Mouse (Mus musculus): ENCODE measurements around the gene Aes. TPM values are rescaled to one million over a fixed set of nuclear protein-coding genes. Genes with fewer than 3 reads are reported as not detected.

Aes gene
- total RNA-seq, 2 experiments from 2014 or later = 178 to 225 TPM

GRCm38 (mm10) chr10:81565257-81566228 is 6.3 kb downstream of the Aes start:
- ATAC-seq (replicated peaks; ENCODE audit: poor library complexity) = no peak

GRCm38 (mm10) chr10:81568381-81569191 is 9.3 kb downstream of the Aes start:
- ATAC-seq (replicated peaks; ENCODE audit: poor library complexity) = no peak

- no peak for ATAC-seq (replicated peaks; ENCODE audit: poor library complexity)
Measured at GRCm38 (mm10) chr10:81569507-81570237, 10.4 kb downstream of the Aes start.

GRCm38 (mm10) chr10:81570238-81570800 is 11.0 kb downstream of the Aes start:
- ATAC-seq (replicated peaks; ENCODE audit: poor library complexity) = no peak

- peak; percentile 63 for ATAC-seq (replicated peaks; ENCODE audit: poor library complexity)
Measured at GRCm38 (mm10) chr10:81570831-81571500, 11.7 kb downstream of the Aes start.

GRCm38 (mm10) chr10:81571501-81571876 is 12.2 kb downstream of the Aes start:
- ATAC-seq (replicated peaks; ENCODE audit: poor library complexity) = peak; percentile 86

- ATAC-seq (replicated peaks; ENCODE audit: poor library complexity) = no peak
Measured at GRCm38 (mm10) chr10:81572133-81572671, 12.9 kb downstream of the Aes start.

- ATAC-seq (replicated peaks; ENCODE audit: poor library complexity) = no peak
Measured at GRCm38 (mm10) chr10:81572975-81573374, 13.7 kb downstream of the Aes start.

GRCm38 (mm10) chr10:81574081-81575056 is 15.1 kb downstream of the Aes start, which contains the start of gene Tle2:
Gene Tle2, plus strand, starts transcription at chr10:81574561.
- no peak for ATAC-seq (replicated peaks; ENCODE audit: poor library complexity)

GRCm38 (mm10) chr10:81575208-81575631 is 15.9 kb downstream of the Aes start:
- ATAC-seq (replicated peaks; ENCODE audit: poor library complexity) = no peak

GRCm38 (mm10) chr10:81575695-81576094 is 16.4 kb downstream of the Aes start:
- ATAC-seq (replicated peaks; ENCODE audit: poor library complexity) = no peak

GRCm38 (mm10) chr10:81579967-81580366 is 20.7 kb downstream of the Aes start:
- peak; percentile 5; the same call in 1 of the 2 replicates for ATAC-seq (replicated peaks; ENCODE audit: poor library complexity)

- ATAC-seq (replicated peaks; ENCODE audit: poor library complexity) = peak; percentile 81
Measured at GRCm38 (mm10) chr10:81580441-81581070, 21.3 kb downstream of the Aes start.

GRCm38 (mm10) chr10:81583347-81583746 is 24.1 kb downstream of the Aes start:
- no peak for ATAC-seq (replicated peaks; ENCODE audit: poor library complexity)

GRCm38 (mm10) chr10:81588739-81589138 is 29.5 kb downstream of the Aes start:
- ATAC-seq (replicated peaks; ENCODE audit: poor library complexity) = no peak; the same call in 1 of the 2 replicates

- ATAC-seq (replicated peaks; ENCODE audit: poor library complexity) = no peak
Measured at GRCm38 (mm10) chr10:81591846-81592245, 32.6 kb downstream of the Aes start.

- no peak for ATAC-seq (replicated peaks; ENCODE audit: poor library complexity)
Measured at GRCm38 (mm10) chr10:81592631-81593030, 33.3 kb downstream of the Aes start.

- no peak for ATAC-seq (replicated peaks; ENCODE audit: poor library complexity)
Measured at GRCm38 (mm10) chr10:81593223-81593622, 33.9 kb downstream of the Aes start.

All from megakaryocyte progenitor cell, adult 5-6 weeks (primary cell).